Mouse (Mus musculus) ES-E14 (cell line): Measurements from ENCODE around the gene Scaf8.

Experiments
- CHD2 ChIP-seq: IDR thresholded peaks from 2 replicates; pipeline ENCODE4 v1.6.1; 2014; ENCODE audit warnings: mild to moderate bottlenecking, low read depth, low read length, inconsistent platforms
- HCFC1 ChIP-seq: IDR thresholded peaks from 2 replicates; pipeline ENCODE4 v1.6.1; 2012; ENCODE audit warnings: low read length, inconsistent platforms, borderline replicate concordance; ENCODE audit not compliant: insufficient read depth
- MAFK ChIP-seq: IDR thresholded peaks from 2 replicates; pipeline ENCODE4 v1.6.1; 2014; ENCODE audit warnings: mild to moderate bottlenecking, low read depth, low read length, inconsistent platforms; ENCODE audit not compliant: insufficient read depth
- ZC3H11A ChIP-seq: IDR thresholded peaks from 2 replicates; pipeline ENCODE4 v1.6.1; 2012; ENCODE audit warnings: low read depth, mild to moderate bottlenecking, inconsistent platforms, low read length, borderline replicate concordance
- ZNF384 ChIP-seq: IDR thresholded peaks from 2 replicates; pipeline ENCODE4 v1.6.1; 2012; ENCODE audit warnings: low read depth, low read length, inconsistent platforms

DNA sequence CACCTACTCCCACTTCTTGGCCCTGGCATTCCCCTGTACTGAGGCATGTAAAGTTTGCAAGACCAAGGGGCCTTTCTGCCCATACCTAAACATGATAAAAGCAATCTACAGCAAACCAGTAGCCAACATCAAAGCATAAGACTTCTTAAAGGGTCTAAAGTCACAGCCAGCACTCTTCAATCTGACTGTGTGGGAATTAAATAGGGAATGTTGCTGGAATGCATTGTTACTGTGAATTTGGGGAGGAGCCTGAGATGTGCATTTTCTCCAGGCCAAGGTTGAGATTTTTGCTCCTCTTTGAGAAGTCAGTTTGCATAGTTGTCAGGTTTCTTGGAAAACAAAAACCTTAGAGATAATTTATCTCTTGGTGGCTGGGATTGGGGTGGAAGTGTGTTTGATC lies 36.4 kb downstream of the Scaf8 start:
- no peak for TF ChIP-seq MAFK
- TF ChIP-seq ZNF384: no peak
- no peak for TF ChIP-seq HCFC1
- no peak for TF ChIP-seq ZC3H11A
- no peak for TF ChIP-seq CHD2
